Mouse (Mus musculus) adrenal gland, adult (tissue): ENCODE results near the gene Pes1.
"Not testable (repeated sequence)": the region's sequence is repeated elsewhere in the genome, so short reads cannot be mapped to it uniquely, and the experiment has no call there.

Experiments used
- DNase-seq, 2 experiments: peaks; one replicate each; pipeline ENCODE4 v3.0.0; 2022 to 2023; ENCODE audit warnings: low spot score in 1 of 2; ENCODE audit not compliant: inconsistent age in 2 of 2

Gene Pes1

DNA sequence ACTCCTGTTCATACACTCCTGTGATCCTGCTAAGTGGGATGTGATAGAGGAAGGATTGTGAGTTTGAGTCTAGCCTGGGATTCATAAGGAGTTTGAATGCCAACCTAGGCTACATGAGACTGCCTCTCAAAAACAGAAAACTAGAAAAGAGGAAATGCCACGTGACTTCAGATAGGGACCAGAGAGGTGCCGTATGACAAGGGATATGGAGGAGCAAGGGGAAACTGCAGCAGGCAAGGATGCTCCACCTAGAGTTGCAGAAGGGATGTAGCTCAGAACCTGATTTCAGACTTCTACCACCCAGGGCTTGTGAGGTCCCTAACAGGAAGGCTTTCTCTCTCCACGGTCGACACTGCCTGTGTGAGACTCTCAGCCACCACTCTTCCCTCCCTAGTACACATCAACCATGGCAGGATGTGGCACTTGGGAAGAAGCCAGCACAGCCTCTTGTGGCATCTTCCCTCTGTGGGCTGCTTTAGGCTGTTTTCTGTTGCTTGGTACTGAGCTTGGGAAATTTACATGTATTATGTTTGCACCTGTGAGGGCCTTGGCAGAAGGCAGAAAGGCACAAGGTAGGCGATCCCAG, 41.5 kb downstream of the Pes1 start:
- DNase-seq: no peak

DNA sequence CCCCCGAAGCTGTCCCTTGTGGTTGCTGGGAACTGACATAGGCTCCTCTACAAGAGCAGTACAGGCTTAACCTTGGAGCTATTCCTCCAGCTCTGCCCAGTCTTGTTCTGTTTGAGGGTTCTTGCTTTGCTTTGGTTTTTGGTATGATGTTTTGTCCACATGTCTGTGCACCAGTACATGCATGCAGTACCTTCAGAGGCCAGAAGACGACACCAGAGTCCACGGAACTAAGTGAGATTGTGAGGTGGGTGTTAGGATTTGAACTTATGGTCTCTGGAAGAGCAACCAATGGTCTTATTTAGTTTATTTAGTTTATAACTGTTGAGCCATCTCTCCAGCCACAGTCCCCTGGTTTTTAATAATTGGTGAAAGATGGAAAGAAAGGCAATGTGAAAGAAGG, 42.7 kb downstream of the Pes1 start:
- no peak for DNase-seq

DNA sequence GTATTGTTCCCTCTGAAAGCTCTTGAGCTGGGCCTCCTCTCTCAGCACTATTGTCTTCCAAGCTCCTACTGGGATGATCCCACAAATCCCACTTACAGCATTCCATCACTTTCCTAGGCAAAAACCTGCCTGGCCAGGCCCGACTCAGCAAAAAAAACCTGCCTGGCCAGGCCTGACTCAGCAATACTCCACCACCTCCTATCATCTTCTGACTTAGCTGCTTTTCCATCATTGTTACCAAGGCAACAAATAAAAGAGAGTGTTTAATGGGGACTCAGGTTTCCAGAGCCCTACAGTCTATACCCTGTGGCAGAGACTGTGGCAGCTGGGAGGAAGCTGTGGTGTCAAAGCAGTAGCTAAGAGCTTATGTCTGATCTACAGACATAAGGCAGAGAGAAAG, 48.8 kb downstream of the Pes1 start:
- no peak for DNase-seq

DNA sequence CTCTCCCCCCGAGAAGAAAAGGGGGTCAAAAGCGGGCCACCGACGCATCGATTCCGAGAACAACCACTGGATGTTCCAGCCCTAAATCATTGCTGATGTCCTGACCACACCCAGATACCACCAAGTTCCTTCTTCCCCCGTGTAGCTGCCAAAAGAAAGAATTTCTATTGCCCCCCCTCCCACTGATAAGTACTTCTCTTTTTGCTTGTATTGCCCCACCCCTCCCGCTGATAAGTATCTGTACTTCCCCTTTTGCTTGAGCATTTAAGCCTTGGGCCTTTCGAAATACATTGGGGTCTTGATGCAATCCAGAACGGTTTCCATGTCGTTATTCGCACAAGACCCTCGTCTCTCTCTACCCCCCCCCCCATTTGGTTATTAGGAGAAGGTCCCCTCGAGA, 52.0 kb downstream of the Pes1 start:
- DNase-seq: not testable (repeated sequence)

DNA sequence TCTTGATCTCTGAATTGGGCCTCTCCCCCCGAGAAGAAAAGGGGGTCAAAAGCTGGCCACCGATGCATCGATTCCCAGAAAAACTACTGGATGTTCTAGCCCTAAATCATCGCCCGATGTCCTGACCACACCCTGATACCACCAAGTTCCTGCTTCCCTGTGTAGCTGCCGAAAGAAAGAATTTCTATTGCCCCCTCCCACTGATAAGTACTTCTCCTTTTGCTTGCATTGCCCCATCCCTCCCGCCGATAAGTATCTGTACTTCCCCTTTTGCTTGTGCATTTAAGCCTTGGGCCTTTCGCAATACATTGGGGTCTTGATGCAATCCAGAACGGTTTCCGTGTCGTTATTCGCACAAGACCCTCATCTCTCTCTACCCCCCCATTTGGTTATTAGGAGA, 58.3 kb downstream of the Pes1 start:
- not testable (repeated sequence) for DNase-seq

DNA sequence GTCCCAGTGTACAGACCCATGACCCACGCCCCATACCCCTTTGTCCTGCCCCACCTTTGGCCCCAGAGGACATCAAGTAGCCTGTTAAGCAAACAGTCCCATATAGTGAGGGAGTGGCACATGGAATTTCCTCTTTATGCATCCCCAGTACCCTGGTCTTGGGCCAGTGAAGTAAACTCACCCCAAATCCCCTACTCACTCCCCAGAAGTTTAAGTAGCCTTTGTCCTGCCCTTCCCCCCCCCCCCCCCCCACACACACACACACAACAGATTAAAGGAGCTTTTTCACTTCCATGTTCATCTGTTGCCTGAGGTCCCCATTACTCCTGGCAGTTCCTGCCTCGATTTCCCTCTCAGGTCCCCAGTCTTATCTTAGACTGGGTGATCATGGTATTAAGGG, 59.5 kb downstream of the Pes1 start:
- DNase-seq: no peak

DNA sequence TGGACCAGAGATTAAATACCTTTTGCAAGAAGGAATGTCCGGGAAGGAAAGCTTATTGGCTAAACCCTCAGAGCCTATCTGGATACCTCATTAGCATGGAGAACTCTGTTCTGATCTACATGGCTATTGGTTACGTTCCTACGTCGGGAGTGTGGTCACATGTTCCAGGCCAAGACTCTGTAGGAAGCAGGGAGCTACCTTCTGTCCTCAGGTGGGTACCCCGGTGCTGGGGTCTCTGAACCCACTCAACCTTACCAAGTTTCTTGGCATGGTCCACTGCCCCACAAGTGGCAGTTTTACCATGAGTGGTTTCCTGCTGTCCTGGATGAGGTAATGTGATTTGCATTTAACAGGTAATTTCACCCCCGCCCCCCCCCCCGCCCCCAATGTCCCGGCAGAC, 63.3 kb downstream of the Pes1 start:
- DNase-seq: no peak

DNA sequence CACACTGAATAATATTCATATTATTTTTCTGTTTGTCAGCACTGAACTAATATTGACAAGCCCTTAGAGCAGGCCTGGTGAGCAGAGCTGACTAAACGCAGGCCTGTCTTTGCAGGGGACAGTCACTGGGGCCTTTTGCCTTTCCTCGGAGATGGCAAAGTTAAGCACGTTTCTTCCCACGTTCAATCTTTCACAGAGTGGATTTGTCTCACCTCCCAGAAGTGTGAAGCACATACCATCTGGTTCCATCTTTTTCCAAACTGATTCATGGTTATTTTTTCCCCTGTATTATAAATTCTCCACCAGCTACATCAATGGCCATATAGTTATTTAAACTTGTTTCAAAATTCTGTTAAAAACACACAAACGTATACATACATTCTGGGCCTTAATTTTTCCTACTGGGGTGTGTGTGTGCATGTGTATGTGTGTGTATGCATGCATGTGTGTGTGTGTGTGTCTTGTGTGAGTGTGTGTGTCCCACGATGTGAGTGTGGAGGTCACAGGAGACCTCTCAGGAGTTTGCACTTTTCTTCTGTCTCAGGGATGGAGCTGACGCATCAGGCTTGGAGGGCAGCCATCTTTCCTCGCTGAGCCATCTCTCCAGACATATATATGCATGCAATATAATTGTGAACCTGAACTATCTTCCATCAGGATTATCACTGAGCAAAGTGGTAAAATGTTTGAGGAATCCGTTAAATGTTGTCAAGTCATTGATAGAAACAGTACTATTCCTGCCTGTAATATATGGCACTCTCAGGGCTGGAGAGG, 64.0 kb downstream of the Pes1 start:
- no peak for DNase-seq

DNA sequence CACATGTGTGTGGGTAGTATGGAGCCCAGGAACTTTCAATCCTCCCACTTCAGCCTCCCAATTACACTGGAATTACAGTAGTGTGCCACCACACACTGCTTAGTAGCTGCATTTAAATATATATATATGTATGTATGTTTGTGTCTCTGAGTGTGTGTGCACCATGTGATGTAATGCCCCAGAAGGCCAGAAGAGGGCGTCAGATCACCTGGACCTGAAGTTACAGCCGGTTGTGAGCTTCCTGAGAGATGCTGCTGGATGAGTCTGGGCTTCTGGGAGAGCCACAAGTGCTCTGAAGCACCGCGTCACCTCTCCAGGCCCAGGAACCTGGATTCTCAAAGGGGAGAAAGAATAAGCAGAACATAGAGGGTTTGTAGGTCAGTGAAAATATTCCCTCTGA, 65.6 kb downstream of the Pes1 start:
- DNase-seq: no peak
